Mouse (Mus musculus) forebrain, embryonic 15.5 days (tissue): ENCODE measurements around the gene Bcas3. TPM values are rescaled to one million over a fixed set of nuclear protein-coding genes. Genes with fewer than 3 reads are reported as not detected.

Experiments
- ATAC-seq: fragments of 200-750 bp; cut with Nextera tagmentation; replicated peaks from 2 replicates; pipeline ENCODE4 v1.8.0; 2017; ENCODE audit warnings: mild to moderate bottlenecking, moderate TSS enrichment, moderate library complexity
- H3K27ac ChIP-seq: fragments of 300-500 bp; sonication (generic); replicated peaks from 2 replicates; pipeline ENCODE4 v1.5.1; 2015; ENCODE audit warnings: mild to moderate bottlenecking, inconsistent platforms
- H3K27me3 ChIP-seq: fragments of 300-500 bp; sonication (generic); 2 replicates; pipeline ENCODE4 v1.6.1; 2015; ENCODE audit warnings: inconsistent platforms
- H3K36me3 ChIP-seq: fragments of 300-500 bp; sonication (generic); 2 replicates; pipeline ENCODE4 v1.6.1; 2015; ENCODE audit warnings: mild to moderate bottlenecking, inconsistent platforms
- H3K4me1 ChIP-seq: fragments of 300-500 bp; sonication (generic); 2 replicates; pipeline ENCODE4 v1.6.1; 2015; ENCODE audit warnings: inconsistent platforms
- H3K4me2 ChIP-seq: fragments of 300-500 bp; sonication (generic); replicated peaks from 2 replicates; pipeline ENCODE4 v1.6.1; 2015; ENCODE audit warnings: mild to moderate bottlenecking, inconsistent platforms
- H3K4me3 ChIP-seq: fragments of 300-500 bp; sonication (generic); 2 replicates; pipeline ENCODE4 v1.5.1; 2015; ENCODE audit warnings: mild to moderate bottlenecking, inconsistent platforms
- H3K9ac ChIP-seq: fragments of 300-500 bp; sonication (generic); replicated peaks from 2 replicates; pipeline ENCODE4 v1.6.1; 2015; ENCODE audit warnings: mild to moderate bottlenecking, inconsistent platforms
- H3K9me3 ChIP-seq: fragments of 300-500 bp; sonication (generic); 2 replicates; pipeline ENCODE4 v1.6.1; 2016; ENCODE audit warnings: inconsistent platforms
- WGBS: fragments of 180-500 bp; shearing (Covaris S2); methylation state at CpG from one replicate; pipeline ENCODE4 v1.1.7; 2015; ENCODE audit warnings: mixed read lengths; 5-methylcytosine and 5-hydroxymethylcytosine counted together
- polyA plus RNA-seq: library from polyadenylated mRNA; unstranded; fragments of >200 nt; fragmentation: Nextera tagmentation; extraction: Ambion mirVana; gene quantifications from 2 replicates; pipeline ENCODE4 v1.2.1, GENCODE M21; 2015

Gene Bcas3
- polyA plus RNA-seq, 1 experiment from 2014 or later = 30.1 TPM

- 67% methylated on average over 4 of the region's 4 CpGs for WGBS
- no peak for ATAC-seq
- H3K4me1 ChIP-seq = peaks cover 25% of the 10 kb centered on the region
Observed at GRCm38 (mm10) chr11:85641486-85641885, 288.5 kb downstream of the Bcas3 start.

GRCm38 (mm10) chr11:85642591-85642990, 289.6 kb downstream of the Bcas3 start:
- Histone ChIP-seq H3K36me3 (no peaks in the 10 kb centered on the region), H3K4me1 (peaks cover 25% of the 10 kb centered on the region), H3K4me3 (no peak overlapping the region), H3K9me3 (no peaks in the 10 kb centered on the region), H3K9ac (no peak overlapping the region), H3K27ac (no peak overlapping the region), H3K27me3 (no peaks in the 10 kb centered on the region; the same call in 1 of the 2 replicates), H3K4me2 (no peak overlapping the region)
- WGBS = 65% methylated on average over 6 of the region's 6 CpGs
- no peak for ATAC-seq

More at GRCm38 (mm10) chr11:85641486-85641885, 288.5 kb downstream of the Bcas3 start:
- Histone ChIP-seq H3K4me3 (no peak overlapping the region), H3K9me3 (no peaks in the 10 kb centered on the region), H3K27me3 (no peaks in the 10 kb centered on the region; the same call in 1 of the 2 replicates), H3K4me2 (no peak overlapping the region), H3K27ac (no peak overlapping the region), H3K9ac (no peak overlapping the region), H3K36me3 (no peaks in the 10 kb centered on the region)

- Histone ChIP-seq H3K4me2 (no peak overlapping the region), H3K4me3 (no peak overlapping the region), H3K4me1 (peaks cover 25% of the 10 kb centered on the region), H3K27me3 (no peaks in the 10 kb centered on the region; the same call in 1 of the 2 replicates), H3K9me3 (no peaks in the 10 kb centered on the region), H3K27ac (no peak overlapping the region), H3K36me3 (no peaks in the 10 kb centered on the region), H3K9ac (no peak overlapping the region)
- no peak for ATAC-seq
- 92% methylated on average over 4 of the region's 4 CpGs for WGBS
Observed at GRCm38 (mm10) chr11:85643025-85643424, 290.1 kb downstream of the Bcas3 start.

GRCm38 (mm10) chr11:85643479-85644000, 290.6 kb downstream of the Bcas3 start:
- Histone ChIP-seq H3K4me2 (no peak overlapping the region), H3K9me3 (no peaks in the 10 kb centered on the region), H3K27ac (no peak overlapping the region), H3K4me3 (no peak overlapping the region), H3K9ac (no peak overlapping the region), H3K36me3 (no peaks in the 10 kb centered on the region), H3K27me3 (no peaks in the 10 kb centered on the region; the same call in 1 of the 2 replicates), H3K4me1 (peaks cover 24% of the 10 kb centered on the region)
- 67% methylated on average over 10 of the region's 10 CpGs for WGBS
- ATAC-seq = no peak

- peaks cover 20% of the 10 kb centered on the region for H3K4me1 ChIP-seq
- no peaks in the 10 kb centered on the region for H3K36me3 ChIP-seq
- H3K4me2 ChIP-seq = no peak overlapping the region
- no peak overlapping the region for H3K9ac ChIP-seq
- WGBS = 76% methylated on average over 12 of the region's 12 CpGs
- ATAC-seq = no peak
- H3K27me3 ChIP-seq = no peaks in the 10 kb centered on the region; the same call in 1 of the 2 replicates
- no peaks in the 10 kb centered on the region for H3K9me3 ChIP-seq
- H3K27ac ChIP-seq = no peak overlapping the region
- H3K4me3 ChIP-seq = no peak overlapping the region
Observed at GRCm38 (mm10) chr11:85644027-85644747, 291.2 kb downstream of the Bcas3 start.

GRCm38 (mm10) chr11:85644748-85645060, 291.7 kb downstream of the Bcas3 start:
- H3K36me3 ChIP-seq = no peaks in the 10 kb centered on the region
- H3K9ac ChIP-seq = no peak overlapping the region
- no peak overlapping the region for H3K27ac ChIP-seq
- 89% methylated on average over 6 of the region's 6 CpGs for WGBS
- peaks cover 20% of the 10 kb centered on the region for H3K4me1 ChIP-seq
- no peaks in the 10 kb centered on the region; the same call in 1 of the 2 replicates for H3K27me3 ChIP-seq
- no peak for ATAC-seq
- H3K4me3 ChIP-seq = no peak overlapping the region
- H3K9me3 ChIP-seq = no peaks in the 10 kb centered on the region
- H3K4me2 ChIP-seq = no peak overlapping the region

- 74% methylated on average over 7 of the region's 7 CpGs for WGBS
- Histone ChIP-seq H3K27me3 (no peaks in the 10 kb centered on the region), H3K4me2 (no peak overlapping the region), H3K36me3 (no peaks in the 10 kb centered on the region), H3K9me3 (no peaks in the 10 kb centered on the region), H3K4me3 (no peak overlapping the region), H3K9ac (no peak overlapping the region), H3K4me1 (peaks cover 14% of the 10 kb centered on the region), H3K27ac (no peak overlapping the region)
- no peak for ATAC-seq
Observed at GRCm38 (mm10) chr11:85645152-85645835, 292.3 kb downstream of the Bcas3 start.

- Histone ChIP-seq H3K27ac (no peak overlapping the region), H3K4me1 (no peaks in the 10 kb centered on the region), H3K4me3 (no peak overlapping the region), H3K27me3 (no peaks in the 10 kb centered on the region), H3K36me3 (no peaks in the 10 kb centered on the region), H3K4me2 (no peak overlapping the region), H3K9me3 (no peaks in the 10 kb centered on the region), H3K9ac (no peak overlapping the region)
- 74% methylated on average over 3 of the region's 3 CpGs for WGBS
- no peak for ATAC-seq
Observed at GRCm38 (mm10) chr11:85648893-85649292, 295.9 kb downstream of the Bcas3 start.

GRCm38 (mm10) chr11:85649373-85649772, 296.4 kb downstream of the Bcas3 start:
- Histone ChIP-seq H3K27ac (no peak overlapping the region), H3K9me3 (no peaks in the 10 kb centered on the region), H3K4me3 (no peak overlapping the region), H3K36me3 (no peaks in the 10 kb centered on the region), H3K27me3 (no peaks in the 10 kb centered on the region), H3K9ac (no peak overlapping the region), H3K4me2 (no peak overlapping the region), H3K4me1 (no peaks in the 10 kb centered on the region)
- WGBS = 87% methylated on average over 9 of the region's 9 CpGs
- ATAC-seq = no peak

GRCm38 (mm10) chr11:85657471-85657870, 304.5 kb downstream of the Bcas3 start:
- WGBS = 72% methylated on average over 4 of the region's 4 CpGs
- Histone ChIP-seq H3K27me3 (no peaks in the 10 kb centered on the region), H3K9ac (no peak overlapping the region), H3K4me1 (no peaks in the 10 kb centered on the region), H3K9me3 (no peaks in the 10 kb centered on the region), H3K36me3 (no peaks in the 10 kb centered on the region), H3K4me2 (no peak overlapping the region), H3K27ac (no peak overlapping the region), H3K4me3 (no peak overlapping the region)
- no peak for ATAC-seq

GRCm38 (mm10) chr11:85660304-85660703, 307.3 kb downstream of the Bcas3 start:
- Histone ChIP-seq H3K27ac (no peak overlapping the region), H3K36me3 (no peaks in the 10 kb centered on the region), H3K4me3 (no peak overlapping the region), H3K9me3 (no peaks in the 10 kb centered on the region), H3K9ac (no peak overlapping the region), H3K4me1 (no peaks in the 10 kb centered on the region), H3K27me3 (no peaks in the 10 kb centered on the region), H3K4me2 (no peak overlapping the region)
- WGBS = 87% methylated on average over 4 of the region's 4 CpGs
- ATAC-seq = no peak

- Histone ChIP-seq H3K9me3 (no peaks in the 10 kb centered on the region), H3K9ac (no peak overlapping the region), H3K36me3 (no peaks in the 10 kb centered on the region), H3K27me3 (no peaks in the 10 kb centered on the region), H3K27ac (no peak overlapping the region), H3K4me2 (no peak overlapping the region), H3K4me1 (0 out of 2 replicates have a peak, but pooled peaks cover 3% of the 10 kb centered on the region), H3K4me3 (no peak overlapping the region)
- ATAC-seq = no peak
- 63% methylated on average over 7 of the region's 7 CpGs for WGBS
Observed at GRCm38 (mm10) chr11:85667176-85667575, 314.2 kb downstream of the Bcas3 start.
